In the genomic region with DNA sequence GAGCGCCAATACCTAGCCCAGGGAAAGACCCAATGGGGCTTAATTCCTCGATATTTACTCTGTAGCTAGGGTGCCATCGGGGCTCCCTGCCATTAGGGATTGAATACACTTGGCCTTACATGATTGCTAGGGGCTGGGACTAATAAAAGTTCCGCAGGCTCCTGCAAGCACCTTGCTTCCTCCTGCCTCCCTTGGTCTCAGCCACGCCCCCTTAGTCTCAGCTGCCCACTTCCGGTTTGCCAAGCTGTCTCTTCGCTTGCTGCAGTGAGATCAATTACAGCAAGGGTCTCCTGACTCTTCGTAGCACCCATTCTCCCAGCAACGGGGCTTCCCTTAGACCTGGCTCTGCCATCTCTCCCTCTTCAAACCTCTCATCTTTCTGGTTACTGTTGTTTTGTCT, we compare ENCODE assay signal across 13 mouse cellular contexts. TPM values are rescaled to one million over a fixed set of nuclear protein-coding genes. Genes with fewer than 3 reads are reported as not detected.
DNase-seq lines count a peak whose midpoint lies in the region; ATAC-seq lines count a peak whose summit lies in the region.
"Had no signal": no experiment of that assay in that cellular context is flagged by ENCODE, and none has a peak within 500 bp of the region (broad histone marks: within the 10 kb centered on the region; RNA-seq: fewer than 3 reads in every experiment).

No protein-coding gene starts in this region.

- WGBS in liver, embryonic 13.5 days (ENCODE audit: insufficient replicate concordance): 36% methylated on average over 9 of the region's 9 CpGs

- peak overlapping the region; percentile 10; the same call in 1 of the 2 replicates for H3K4me2 ChIP-seq in liver, embryonic 13.5 days
- H3K4me2 ChIP-seq: embryonic facial prominence, embryonic 15.5 days; midbrain, embryonic 13.5 days had no signal

- H3K36me3 ChIP-seq in liver, embryonic 13.5 days: no peaks in the 10 kb centered on the region
- H3K36me3 ChIP-seq: embryonic facial prominence, embryonic 15.5 days; midbrain, embryonic 13.5 days had no signal

- H3K4me1 ChIP-seq in liver, embryonic 13.5 days (replicated peaks): peaks cover 35% of the 10 kb centered on the region

- H3K9ac ChIP-seq in liver, embryonic 13.5 days: no peak overlapping the region
- H3K9ac ChIP-seq: embryonic facial prominence, embryonic 15.5 days; midbrain, embryonic 13.5 days had no signal

- H3K4me3 ChIP-seq in liver, embryonic 13.5 days (replicated peaks): no peak overlapping the region
- H3K4me3 ChIP-seq: embryonic facial prominence, embryonic 15.5 days; midbrain, embryonic 13.5 days had no signal

- H3K27ac ChIP-seq in liver, embryonic 13.5 days: no peak overlapping the region
- H3K27ac ChIP-seq: embryonic facial prominence, embryonic 15.5 days; midbrain, embryonic 13.5 days had no signal

- peak; percentile 22 for DNase-seq in kidney, postnatal 10 days
- no peak for DNase-seq in kidney, postnatal 14 days
- DNase-seq in R1 (ENCODE audit: low read depth, low spot score): peak; percentile 25
- DNase-seq in liver, embryonic 13.5 days: no peak
- peak; percentile 50 for DNase-seq in thymus, postnatal 14 days
- DNase-seq in urinary bladder, postnatal 14 days (ENCODE audit: low spot score): no peak
- no peak for DNase-seq in embryo, embryonic 9.5 days (ENCODE audit: extremely low spot score)
- DNase-seq: adrenal gland, postnatal 10 days; cerebellum, adult 11 months; heart, postnatal 4 days; kidney, postnatal 25 days had no signal

- no peaks in the 10 kb centered on the region for H3K9me3 ChIP-seq in liver, embryonic 13.5 days (replicated peaks)
- H3K9me3 ChIP-seq: embryonic facial prominence, embryonic 15.5 days; midbrain, embryonic 13.5 days had no signal

- H3K27me3 ChIP-seq in liver, embryonic 13.5 days: peaks cover 7% of the 10 kb centered on the region
- H3K27me3 ChIP-seq: embryonic facial prominence, embryonic 15.5 days; midbrain, embryonic 13.5 days had no signal

- ATAC-seq in liver, embryonic 13.5 days (ENCODE audit: low read depth): no peak
- ATAC-seq: midbrain, embryonic 13.5 days had no signal

RNA-seq across cellular contexts. Expression of a gene that starts 54.2 kb away (rescaled TPM):
- polyA plus RNA-seq in liver, embryonic 13.5 days (2015; fragmentation: Nextera tagmentation; extraction: Ambion mirVana): 352 and 354 TPM in 2 replicates

Comparison
In these comparisons a context has a peak if more than half of its experiments do, and no peak if none do; other contexts are left out.
1. DNase-seq: peak in kidney, postnatal 10 days (single experiment), R1 (single experiment) and thymus, postnatal 14 days (single experiment); none in kidney, postnatal 14 days (single experiment), liver, embryonic 13.5 days (single experiment), urinary bladder, postnatal 14 days (single experiment) and embryo, embryonic 9.5 days (single experiment).